In the genomic region with DNA sequence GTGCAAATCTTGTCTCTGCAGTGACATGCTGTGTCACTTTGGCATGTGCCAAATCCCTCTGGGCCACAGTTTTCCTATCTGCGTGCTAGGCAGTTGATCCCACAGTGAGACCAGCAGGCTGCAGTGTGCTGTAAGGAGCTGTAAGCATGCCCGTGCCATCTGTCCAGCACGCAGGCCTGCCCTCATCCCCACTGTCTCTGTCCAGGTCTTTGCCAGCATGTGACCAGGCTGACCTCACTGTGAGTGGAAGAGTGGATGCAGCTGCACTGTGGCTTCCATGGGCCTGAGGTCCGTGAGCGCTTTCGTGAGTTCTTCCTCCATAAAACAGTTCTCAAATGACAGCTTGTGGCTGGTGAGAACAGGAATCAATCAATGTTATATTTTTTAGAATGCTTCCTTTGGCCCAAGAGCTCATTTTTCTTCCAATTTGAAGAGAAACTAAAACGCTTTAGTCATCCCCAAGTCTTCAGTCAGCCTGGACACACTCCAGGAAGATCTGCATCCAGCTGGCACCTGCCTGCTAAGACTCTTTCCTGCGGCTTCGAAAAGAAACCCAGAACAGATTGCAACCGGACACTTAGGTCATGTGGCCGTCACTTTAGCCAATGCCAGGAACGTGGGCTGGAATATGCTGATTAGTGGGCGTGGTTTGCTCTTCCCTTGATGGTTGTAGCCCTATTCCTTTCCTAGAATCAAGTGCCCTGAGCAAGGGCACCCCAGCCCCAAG, we compare ENCODE assay signal across 8 mouse cellular contexts. TPM values are rescaled to one million over a fixed set of nuclear protein-coding genes. Genes with fewer than 3 reads are reported as not detected.
DNase-seq lines count a peak whose midpoint lies in the region; ATAC-seq and TF ChIP-seq lines count a peak whose summit lies in the region.

No protein-coding gene starts in this region.

- no peak overlapping the region for H3K27ac ChIP-seq in ES-Bruce4 (ENCODE audit: insufficient read depth, low read length)
- peak overlapping the region; percentile 77 for H3K27ac ChIP-seq in forebrain, embryonic 13.5 days
- peak overlapping the region; percentile 57 for H3K27ac ChIP-seq in heart, embryonic 15.5 days
- no peak overlapping the region for H3K27ac ChIP-seq in liver, adult 2 months (replicated peaks; ENCODE audit: insufficient read depth, low read depth, low read length)
- no peak overlapping the region for H3K27ac ChIP-seq in neural tube, embryonic 11.5 days (ENCODE audit: low read depth, low read length)

- H3K9me3 ChIP-seq in ES-Bruce4 (replicated peaks; ENCODE audit: control insufficient read depth, insufficient read depth, low read length, poor library complexity, severe bottlenecking): no peaks in the 10 kb centered on the region
- no peaks in the 10 kb centered on the region for H3K9me3 ChIP-seq in forebrain, embryonic 13.5 days (replicated peaks)
- H3K9me3 ChIP-seq in heart, embryonic 15.5 days (replicated peaks): no peaks in the 10 kb centered on the region
- H3K9me3 ChIP-seq in neural tube, embryonic 11.5 days (ENCODE audit: control insufficient read depth, low read length): no peaks in the 10 kb centered on the region

- H3K4me3 ChIP-seq in ES-Bruce4 (ENCODE audit: low read depth, low read length): no peak overlapping the region
- no peak overlapping the region for H3K4me3 ChIP-seq in forebrain, embryonic 13.5 days
- H3K4me3 ChIP-seq in heart, embryonic 15.5 days: peak overlapping the region; percentile 32
- no peak overlapping the region for H3K4me3 ChIP-seq in liver, adult 2 months (ENCODE audit: insufficient read depth, low read depth, low read length)
- H3K4me3 ChIP-seq in neural tube, embryonic 11.5 days (ENCODE audit: low read depth, low read length): no peak overlapping the region

- H3K4me1 ChIP-seq in ES-Bruce4 (ENCODE audit: control insufficient read depth, insufficient read depth, low read length): no peaks in the 10 kb centered on the region
- peaks cover 24% of the 10 kb centered on the region for H3K4me1 ChIP-seq in forebrain, embryonic 13.5 days
- peaks cover 11% of the 10 kb centered on the region for H3K4me1 ChIP-seq in heart, embryonic 15.5 days (replicated peaks)
- H3K4me1 ChIP-seq in liver, adult 2 months (ENCODE audit: control insufficient read depth, insufficient read depth, low read length): peaks cover 1% of the 10 kb centered on the region; the same call in 1 of the 2 replicates
- peaks cover 3% of the 10 kb centered on the region; the same call in 1 of the 2 replicates for H3K4me1 ChIP-seq in neural tube, embryonic 11.5 days (ENCODE audit: control insufficient read depth, insufficient read depth, low read length)

- TF ChIP-seq EP300 in ES-Bruce4 (IDR thresholded peaks at IDR 0.05; ENCODE audit: insufficient read depth, low read depth, low read length): no peak

- H3K36me3 ChIP-seq in ES-Bruce4 (ENCODE audit: control insufficient read depth, insufficient read depth, low read length, poor library complexity, severe bottlenecking): no peaks in the 10 kb centered on the region
- no peaks in the 10 kb centered on the region for H3K36me3 ChIP-seq in forebrain, embryonic 13.5 days (ENCODE audit: poor library complexity, severe bottlenecking)
- H3K36me3 ChIP-seq in heart, embryonic 15.5 days: no peaks in the 10 kb centered on the region
- H3K36me3 ChIP-seq in liver, adult 2 months (ENCODE audit: control insufficient read depth, insufficient read depth, low read length): no peaks in the 10 kb centered on the region
- H3K36me3 ChIP-seq in neural tube, embryonic 11.5 days (ENCODE audit: control insufficient read depth, insufficient read depth, low read length): no peaks in the 10 kb centered on the region

- H3K9ac ChIP-seq in ES-Bruce4 (ENCODE audit: low read depth, poor library complexity, severe bottlenecking): no peak overlapping the region
- 0 out of 2 replicates have a peak overlapping the region, but pooled peaks have one; percentile 19 for H3K9ac ChIP-seq in forebrain, embryonic 13.5 days
- H3K9ac ChIP-seq in heart, embryonic 15.5 days: 0 out of 2 replicates have a peak overlapping the region, but pooled peaks have one; percentile 20
- no peak overlapping the region for H3K9ac ChIP-seq in liver, adult 2 months (ENCODE audit: low read depth, low read length)
- no peak overlapping the region for H3K9ac ChIP-seq in neural tube, embryonic 11.5 days (ENCODE audit: low read length)

- DNase-seq in kidney, postnatal 10 days: peak; percentile 88
- DNase-seq in liver, adult 2 months (ENCODE audit: extremely low read depth, low read depth, low spot score): peak; percentile 60
- peak; percentile 80 for DNase-seq in neural tube, embryonic 11.5 days (ENCODE audit: low spot score)
- peak; percentile 39 for DNase-seq in yolk sac, embryonic 10.5 days (ENCODE audit: low spot score)

- no peak for TF ChIP-seq CTCF in ES-Bruce4 (IDR thresholded peaks at IDR 0.05; ENCODE audit: low read depth, low read length)
- TF ChIP-seq CTCF in liver, adult 2 months (IDR thresholded peaks at IDR 0.05; ENCODE audit: low read depth, low read length): no peak

- 12% methylated on average over 13 of the region's 13 CpGs for WGBS in forebrain, embryonic 13.5 days
- 11% methylated on average over 13 of the region's 13 CpGs for WGBS in heart, embryonic 15.5 days
- WGBS in liver, adult 2 months: 17% methylated on average over 13 of the region's 13 CpGs
- WGBS in neural tube, embryonic 11.5 days: 11% methylated on average over 13 of the region's 13 CpGs

- H3K4me2 ChIP-seq in forebrain, embryonic 13.5 days: peak overlapping the region; percentile 35
- peak overlapping the region; percentile 54 for H3K4me2 ChIP-seq in heart, embryonic 15.5 days
- H3K4me2 ChIP-seq in neural tube, embryonic 11.5 days (ENCODE audit: low read depth): peak overlapping the region; percentile 6; the same call in 1 of the 2 replicates

- ATAC-seq in cerebellum, adult (ENCODE audit: insufficient number of reproducible peaks, low FRiP score, low TSS enrichment): peak; percentile 85
- peak; percentile 85 for ATAC-seq in forebrain, embryonic 13.5 days
- ATAC-seq in heart, embryonic 15.5 days (replicated peaks; ENCODE audit: insufficient number of reproducible peaks, insufficient read depth, low FRiP score, low read depth): peak; percentile 80
- ATAC-seq in neural tube, embryonic 11.5 days (ENCODE audit: insufficient read depth, low FRiP score, low TSS enrichment): peak; percentile 73

- H3K79me2 ChIP-seq in liver, adult 2 months (ENCODE audit: control insufficient read depth, insufficient read depth, low read length): no peaks in the 10 kb centered on the region

- TF ChIP-seq POLR2A in ES-Bruce4 (IDR thresholded peaks at IDR 0.05; ENCODE audit: insufficient read depth, low read length): peak; percentile 22
- TF ChIP-seq POLR2A in liver, adult 2 months (IDR thresholded peaks at IDR 0.05; ENCODE audit: extremely low read depth, insufficient read depth, low read length): no peak

- no peaks in the 10 kb centered on the region for H3K27me3 ChIP-seq in ES-Bruce4 (ENCODE audit: control insufficient read depth, insufficient read depth, low read length, poor library complexity, severe bottlenecking)
- H3K27me3 ChIP-seq in forebrain, embryonic 13.5 days: no peaks in the 10 kb centered on the region
- 0 out of 2 replicates have a peak, but pooled peaks cover 8% of the 10 kb centered on the region for H3K27me3 ChIP-seq in heart, embryonic 15.5 days
- H3K27me3 ChIP-seq in liver, adult 2 months (ENCODE audit: control insufficient read depth, insufficient read depth, low read length): no peaks in the 10 kb centered on the region
- no peaks in the 10 kb centered on the region for H3K27me3 ChIP-seq in neural tube, embryonic 11.5 days (ENCODE audit: control insufficient read depth, insufficient read depth, low read length)

RNA-seq across cellular contexts. Expression of gene Sfswap, which starts 46.1 kb away (rescaled TPM):
- polyA plus RNA-seq in ES-Bruce4 (2011; ENCODE audit: insufficient read depth, insufficient read length, low read depth, missing spikeins): 67.0 and 72.7 TPM in 2 replicates
- polyA plus RNA-seq in forebrain, embryonic 13.5 days (2015; fragmentation: Nextera tagmentation; extraction: Ambion mirVana): 53.5 and 54.5 TPM in 2 replicates
- 22.9 and 28.0 TPM in 2 replicates for polyA plus RNA-seq in heart, embryonic 15.5 days (2015; fragmentation: Nextera tagmentation; extraction: Ambion mirVana)
- 18.9 and 19.3 TPM in 2 replicates for total RNA-seq in liver, adult 2 months (2014; rRNA removed)
- polyA plus RNA-seq in liver, adult 2 months (2012; rRNA removed): 21.3 and 32.9 TPM in 2 replicates
- 48.2 and 49.1 TPM in 2 replicates for polyA plus RNA-seq in neural tube, embryonic 11.5 days (2014; fragmentation: Nextera tagmentation; extraction: Ambion mirVana)

Comparison
In these comparisons a context has a peak if more than half of its experiments do, and no peak if none do; other contexts are left out.
1. H3K27ac ChIP-seq: peak in forebrain, embryonic 13.5 days (single experiment) and heart, embryonic 15.5 days (single experiment); none in ES-Bruce4 (single experiment), liver, adult 2 months (single experiment) and neural tube, embryonic 11.5 days (single experiment).
2. H3K9ac ChIP-seq: peak in forebrain, embryonic 13.5 days (single experiment) and heart, embryonic 15.5 days (single experiment); none in ES-Bruce4 (single experiment), liver, adult 2 months (single experiment) and neural tube, embryonic 11.5 days (single experiment).
3. Peak in every context shown above with its lines, with median percentiles within 50 percentile points of each other: ATAC-seq, H3K4me2 ChIP-seq and DNase-seq.